Mouse (Mus musculus): Measurements from ENCODE around the gene Gm3173.
A peak's percentile ranks its signal among the peaks of the same experiment; 100 is the strongest.
"Not testable (repeated sequence)": the region's sequence is repeated elsewhere in the genome, so short reads cannot be mapped to it uniquely, and the experiment has no call there.

Gene Gm3173

GRCm38 (mm10) chr14:4430692-4431091 is at the start of gene Gm3173:
Gene Gm3173, plus strand, starts transcription at chr14:4430992.
- DNase-seq (ENCODE audit: low spot score): not testable (repeated sequence)

GRCm38 (mm10) chr14:4385606-4386005 is 45.2 kb upstream of the Gm3173 start:
- not testable (repeated sequence) for DNase-seq (ENCODE audit: low spot score)

- DNase-seq (ENCODE audit: low spot score): not testable (repeated sequence)
Measured at GRCm38 (mm10) chr14:4392841-4393530, 37.8 kb upstream of the Gm3173 start.

GRCm38 (mm10) chr14:4397226-4397625 is 33.6 kb upstream of the Gm3173 start, which contains the start of gene Gm3159:
Gene Gm3159, plus strand, starts transcription at chr14:4397526.
- not testable (repeated sequence) for DNase-seq (ENCODE audit: low spot score)

- not testable (repeated sequence) for DNase-seq (ENCODE audit: low spot score)
Measured at GRCm38 (mm10) chr14:4398624-4399023, 32.2 kb upstream of the Gm3173 start.

GRCm38 (mm10) chr14:4400115-4400789 is 30.5 kb upstream of the Gm3173 start:
- not testable (repeated sequence) for DNase-seq (ENCODE audit: low spot score)

GRCm38 (mm10) chr14:4401245-4401644 is 29.5 kb upstream of the Gm3173 start:
- DNase-seq (ENCODE audit: low spot score): not testable (repeated sequence)

GRCm38 (mm10) chr14:4403840-4404239 is 27.0 kb upstream of the Gm3173 start:
- not testable (repeated sequence) for DNase-seq (ENCODE audit: low spot score)

- not testable (repeated sequence) for DNase-seq (ENCODE audit: low spot score)
Measured at GRCm38 (mm10) chr14:4409939-4410338, 20.9 kb upstream of the Gm3173 start.

GRCm38 (mm10) chr14:4414965-4415835 is 15.6 kb upstream of the Gm3173 start, which contains the start of gene Gm3164:
Gene Gm3164, plus strand, starts transcription at chr14:4415448.
- peak; percentile 19 for DNase-seq (ENCODE audit: low spot score)

GRCm38 (mm10) chr14:4481445-4481844 is 50.7 kb downstream of the Gm3173 start, which contains the start of gene Gm3182:
Gene Gm3182, plus strand, starts transcription at chr14:4481745.
- DNase-seq (ENCODE audit: low spot score): not testable (repeated sequence)

- DNase-seq (ENCODE audit: low spot score): peak; percentile 2
Measured at GRCm38 (mm10) chr14:4499425-4499824, 68.6 kb downstream of the Gm3173 start.

GRCm38 (mm10) chr14:4555105-4555504 is 124.3 kb downstream of the Gm3173 start, which contains the start of gene Gm3047:
Gene Gm3047, plus strand, starts transcription at chr14:4555405.
- not testable (repeated sequence) for DNase-seq (ENCODE audit: low spot score)

All from embryo, embryonic 10 days (tissue).